Mouse (Mus musculus): ENCODE data around the gene Klf7. TPM values are rescaled to one million over a fixed set of nuclear protein-coding genes. Genes with fewer than 3 reads are reported as not detected.

Gene Klf7
- total and polyA plus RNA-seq, 3 experiments, result 10.3 to 18.9 (median 18.4) TPM

- Histone ChIP-seq H3K9ac (ENCODE audit: low read depth, low read length) (no peak overlapping the region), H3K27ac (peak overlapping the region; percentile 2), H3K4me3 (no peak overlapping the region), H3K36me3 (ENCODE audit: control insufficient read depth, insufficient read depth, low read length) (no peaks in the 10 kb centered on the region; the same call in 1 of the 2 replicates), H3K27me3 (ENCODE audit: control insufficient read depth, insufficient read depth, low read length) (no peaks in the 10 kb centered on the region), H3K4me1 (ENCODE audit: control insufficient read depth, insufficient read depth, low read length) (peaks cover 6% of the 10 kb centered on the region), H3K79me2 (replicated peaks; ENCODE audit: control insufficient read depth, insufficient read depth, low read length) (no peaks in the 10 kb centered on the region)
- intact Hi-C loops (cut with DNase I), result no loop called here
- no peak for DNase-seq
- no peak for TF ChIP-seq CTCF (IDR thresholded peaks at IDR 0.05)
- no peak for TF ChIP-seq EP300 (IDR thresholded peaks at IDR 0.05; ENCODE audit: insufficient read depth, low read depth, low read length)
- no peak for TF ChIP-seq POLR2A (IDR thresholded peaks at IDR 0.05; ENCODE audit: insufficient read depth, low read depth, low read length)
- 63% methylated on average over 1 of the region's 1 CpGs for WGBS
These were observed 108.0 kb downstream of the Klf7 start for GRCm38 (mm10) chr1:64014091-64014490.

GRCm38 (mm10) chr1:64008994-64009393 is 113.1 kb downstream of the Klf7 start:
- H3K79me2 ChIP-seq (replicated peaks; ENCODE audit: control insufficient read depth, insufficient read depth, low read length), result no peaks in the 10 kb centered on the region

GRCm38 (mm10) chr1:64008031-64008430 is 114.1 kb downstream of the Klf7 start:
- H3K79me2 ChIP-seq (replicated peaks; ENCODE audit: control insufficient read depth, insufficient read depth, low read length), result no peaks in the 10 kb centered on the region
- TF ChIP-seq EP300 (IDR thresholded peaks at IDR 0.05; ENCODE audit: insufficient read depth, low read depth, low read length) (no peak), CTCF (IDR thresholded peaks at IDR 0.05) (no peak), POLR2A (IDR thresholded peaks at IDR 0.05; ENCODE audit: insufficient read depth, low read depth, low read length) (no peak)
- H3K36me3 ChIP-seq (ENCODE audit: control insufficient read depth, insufficient read depth, low read length), result no peaks in the 10 kb centered on the region
- intact Hi-C loops (cut with DNase I), result loop anchor here (5.0 kb wide), 1 partner anchor 41 kb away; no protein-coding TSS in a partner anchor
- no peak overlapping the region for H3K9ac ChIP-seq (ENCODE audit: low read depth, low read length)
- no peaks in the 10 kb centered on the region for H3K4me1 ChIP-seq (ENCODE audit: control insufficient read depth, insufficient read depth, low read length)
- no peak overlapping the region for H3K4me3 ChIP-seq
- H3K27me3 ChIP-seq (ENCODE audit: control insufficient read depth, insufficient read depth, low read length), result no peaks in the 10 kb centered on the region
- DNase-seq, result no peak
- H3K27ac ChIP-seq, result no peak overlapping the region

More at GRCm38 (mm10) chr1:64008994-64009393, 113.1 kb downstream of the Klf7 start:
- H3K27me3 ChIP-seq (ENCODE audit: control insufficient read depth, insufficient read depth, low read length), result no peaks in the 10 kb centered on the region
- 56% methylated on average over 2 of the region's 2 CpGs for WGBS
- no peaks in the 10 kb centered on the region for H3K4me1 ChIP-seq (ENCODE audit: control insufficient read depth, insufficient read depth, low read length)
- no peak for DNase-seq
- no peak overlapping the region for H3K27ac ChIP-seq
- H3K4me3 ChIP-seq, result no peak overlapping the region
- no peak overlapping the region for H3K9ac ChIP-seq (ENCODE audit: low read depth, low read length)
- TF ChIP-seq POLR2A (IDR thresholded peaks at IDR 0.05; ENCODE audit: insufficient read depth, low read depth, low read length), result no peak
- no peak for TF ChIP-seq EP300 (IDR thresholded peaks at IDR 0.05; ENCODE audit: insufficient read depth, low read depth, low read length)
- TF ChIP-seq CTCF (IDR thresholded peaks at IDR 0.05), result no peak
- no peaks in the 10 kb centered on the region for H3K36me3 ChIP-seq (ENCODE audit: control insufficient read depth, insufficient read depth, low read length)
- intact Hi-C loops (cut with DNase I), result loop anchor here (5.0 kb wide), 1 partner anchor 42 kb away; no protein-coding TSS in a partner anchor

- TF ChIP-seq CTCF (IDR thresholded peaks at IDR 0.05), result no peak
- no peak for TF ChIP-seq POLR2A (IDR thresholded peaks at IDR 0.05; ENCODE audit: insufficient read depth, low read depth, low read length)
- no peak for TF ChIP-seq EP300 (IDR thresholded peaks at IDR 0.05; ENCODE audit: insufficient read depth, low read depth, low read length)
- H3K4me3 ChIP-seq, result no peak overlapping the region
- H3K79me2 ChIP-seq (replicated peaks; ENCODE audit: control insufficient read depth, insufficient read depth, low read length), result no peaks in the 10 kb centered on the region
- intact Hi-C loops (cut with DNase I), result loop anchor here (5.0 kb wide), 1 partner anchor 38 kb away; no protein-coding TSS in a partner anchor
- no peak overlapping the region for H3K9ac ChIP-seq (ENCODE audit: low read depth, low read length)
- no peak for DNase-seq
- H3K4me1 ChIP-seq (ENCODE audit: control insufficient read depth, insufficient read depth, low read length), result no peaks in the 10 kb centered on the region
- H3K27ac ChIP-seq, result no peak overlapping the region
- no peaks in the 10 kb centered on the region for H3K36me3 ChIP-seq (ENCODE audit: control insufficient read depth, insufficient read depth, low read length)
- no peaks in the 10 kb centered on the region for H3K27me3 ChIP-seq (ENCODE audit: control insufficient read depth, insufficient read depth, low read length)
- 84% methylated on average over 2 of the region's 2 CpGs for WGBS
These were observed 116.9 kb downstream of the Klf7 start for GRCm38 (mm10) chr1:64005194-64005593.

GRCm38 (mm10) chr1:64003525-64004291 is 118.4 kb downstream of the Klf7 start:
- no peak for TF ChIP-seq POLR2A (IDR thresholded peaks at IDR 0.05; ENCODE audit: insufficient read depth, low read depth, low read length)
- no peak for TF ChIP-seq CTCF (IDR thresholded peaks at IDR 0.05)
- TF ChIP-seq EP300 (IDR thresholded peaks at IDR 0.05; ENCODE audit: insufficient read depth, low read depth, low read length), result no peak
- 66% methylated on average over 9 of the region's 9 CpGs for WGBS
- Histone ChIP-seq H3K4me1 (ENCODE audit: control insufficient read depth, insufficient read depth, low read length) (peaks cover 2% of the 10 kb centered on the region; the same call in 1 of the 2 replicates), H3K36me3 (ENCODE audit: control insufficient read depth, insufficient read depth, low read length) (no peaks in the 10 kb centered on the region), H3K27me3 (ENCODE audit: control insufficient read depth, insufficient read depth, low read length) (no peaks in the 10 kb centered on the region), H3K79me2 (replicated peaks; ENCODE audit: control insufficient read depth, insufficient read depth, low read length) (no peaks in the 10 kb centered on the region), H3K9ac (ENCODE audit: low read depth, low read length) (no peak overlapping the region), H3K27ac (no peak overlapping the region), H3K4me3 (no peak overlapping the region)
- intact Hi-C loops (cut with DNase I), result no loop called here
- no peak for DNase-seq

- Histone ChIP-seq H3K4me1 (ENCODE audit: control insufficient read depth, insufficient read depth, low read length) (peaks cover 2% of the 10 kb centered on the region; the same call in 1 of the 2 replicates), H3K27me3 (ENCODE audit: control insufficient read depth, insufficient read depth, low read length) (no peaks in the 10 kb centered on the region), H3K4me3 (no peak overlapping the region), H3K27ac (no peak overlapping the region), H3K79me2 (replicated peaks; ENCODE audit: control insufficient read depth, insufficient read depth, low read length) (no peaks in the 10 kb centered on the region), H3K36me3 (ENCODE audit: control insufficient read depth, insufficient read depth, low read length) (no peaks in the 10 kb centered on the region), H3K9ac (ENCODE audit: low read depth, low read length) (no peak overlapping the region)
- no peak for DNase-seq
- TF ChIP-seq CTCF (IDR thresholded peaks at IDR 0.05) (no peak), EP300 (IDR thresholded peaks at IDR 0.05; ENCODE audit: insufficient read depth, low read depth, low read length) (no peak), POLR2A (IDR thresholded peaks at IDR 0.05; ENCODE audit: insufficient read depth, low read depth, low read length) (no peak)
- WGBS, result 94% methylated on average over 6 of the region's 6 CpGs
- intact Hi-C loops (cut with DNase I), result no loop called here
These were observed 120.0 kb downstream of the Klf7 start for GRCm38 (mm10) chr1:64002036-64002435.
